Mouse (Mus musculus): ENCODE measurements at regions not wholly inside any gene's neighbourhood (a gene's known extent, or its start where the extent isn't known, plus 50 kb on each side); places are given as distances from the start of the nearest gene placed in this dataset.

- H3K9ac ChIP-seq (replicated peaks; ENCODE audit: low read depth) = no peak overlapping the region
- H3K27me3 ChIP-seq (replicated peaks; ENCODE audit: insufficient read depth, low read length) = no peaks in the 10 kb centered on the region
- H3K4me2 ChIP-seq (replicated peaks; ENCODE audit: low read depth, low read length) = no peak overlapping the region
- H3K4me3 ChIP-seq (ENCODE audit: low read depth, low read length) = no peak overlapping the region
- no peak for ATAC-seq
- H3K36me3 ChIP-seq (ENCODE audit: insufficient read depth, low read length) = no peaks in the 10 kb centered on the region
- H3K9me3 ChIP-seq (ENCODE audit: low read length) = no peaks in the 10 kb centered on the region
- no peak for TF ChIP-seq CTCF (IDR thresholded peaks at IDR 0.05)
- no peak for TF ChIP-seq EP300 (IDR thresholded peaks at IDR 0.05)
- H3K27ac ChIP-seq (ENCODE audit: low read length) = no peak overlapping the region
- no peak for DNase-seq (ENCODE audit: low spot score)
- 71% methylated on average over 2 of the region's 2 CpGs for WGBS
- H3K4me1 ChIP-seq (ENCODE audit: insufficient read depth, low read depth, low read length) = no peaks in the 10 kb centered on the region
These were observed 106.7 kb downstream of the Srek1 start for GRCm38 (mm10) chr13:103667749-103668148.

GRCm38 (mm10) chr13:103660248-103660996 is 114.0 kb downstream of the Srek1 start:
- WGBS = 32% methylated on average over 11 of the region's 11 CpGs
- no peak for DNase-seq (ENCODE audit: low spot score)
- Histone ChIP-seq H3K9ac (replicated peaks; ENCODE audit: low read depth) (no peak overlapping the region), H3K4me1 (ENCODE audit: insufficient read depth, low read depth, low read length) (no peaks in the 10 kb centered on the region), H3K4me2 (replicated peaks; ENCODE audit: low read depth, low read length) (no peak overlapping the region), H3K36me3 (ENCODE audit: insufficient read depth, low read length) (no peaks in the 10 kb centered on the region), H3K9me3 (ENCODE audit: low read length) (no peaks in the 10 kb centered on the region), H3K27ac (ENCODE audit: low read length) (no peak overlapping the region), H3K27me3 (replicated peaks; ENCODE audit: insufficient read depth, low read length) (no peaks in the 10 kb centered on the region), H3K4me3 (ENCODE audit: low read depth, low read length) (no peak overlapping the region)
- no peak for TF ChIP-seq EP300 (IDR thresholded peaks at IDR 0.05)
- TF ChIP-seq CTCF (IDR thresholded peaks at IDR 0.05) = no peak
- no peak for ATAC-seq

- no peaks in the 10 kb centered on the region for H3K4me1 ChIP-seq (ENCODE audit: insufficient read depth, low read depth, low read length)
- no peaks in the 10 kb centered on the region for H3K9me3 ChIP-seq (ENCODE audit: low read length)
- no peaks in the 10 kb centered on the region for H3K36me3 ChIP-seq (ENCODE audit: insufficient read depth, low read length)
- H3K4me2 ChIP-seq (replicated peaks; ENCODE audit: low read depth, low read length) = no peak overlapping the region
- no peak overlapping the region for H3K9ac ChIP-seq (replicated peaks; ENCODE audit: low read depth)
- no peak overlapping the region for H3K4me3 ChIP-seq (ENCODE audit: low read depth, low read length)
- DNase-seq (ENCODE audit: low spot score) (no peak), ATAC-seq (no peak)
- no peaks in the 10 kb centered on the region for H3K27me3 ChIP-seq (replicated peaks; ENCODE audit: insufficient read depth, low read length)
- TF ChIP-seq CTCF (IDR thresholded peaks at IDR 0.05) (no peak), EP300 (IDR thresholded peaks at IDR 0.05) (no peak)
- WGBS = 85% methylated on average over 2 of the region's 2 CpGs
- H3K27ac ChIP-seq (ENCODE audit: low read length) = no peak overlapping the region
These were observed 118.4 kb downstream of the Srek1 start for GRCm38 (mm10) chr13:103655966-103656365.

- Histone ChIP-seq H3K4me2 (replicated peaks; ENCODE audit: low read depth, low read length) (no peak overlapping the region), H3K27me3 (replicated peaks; ENCODE audit: insufficient read depth, low read length) (no peaks in the 10 kb centered on the region), H3K4me3 (ENCODE audit: low read depth, low read length) (no peak overlapping the region), H3K9me3 (ENCODE audit: low read length) (no peaks in the 10 kb centered on the region), H3K36me3 (ENCODE audit: insufficient read depth, low read length) (no peaks in the 10 kb centered on the region), H3K27ac (ENCODE audit: low read length) (no peak overlapping the region), H3K9ac (replicated peaks; ENCODE audit: low read depth) (no peak overlapping the region), H3K4me1 (ENCODE audit: insufficient read depth, low read depth, low read length) (no peaks in the 10 kb centered on the region)
- TF ChIP-seq EP300 (IDR thresholded peaks at IDR 0.05) = no peak
- no peak for TF ChIP-seq CTCF (IDR thresholded peaks at IDR 0.05)
- 72% methylated on average over 4 of the region's 4 CpGs for WGBS
- ATAC-seq (no peak), DNase-seq (ENCODE audit: low spot score) (no peak)
These were observed 121.2 kb downstream of the Srek1 start for GRCm38 (mm10) chr13:103653216-103653615.

- no peak overlapping the region for H3K4me2 ChIP-seq (replicated peaks; ENCODE audit: low read depth, low read length)
- no peak for DNase-seq (ENCODE audit: low spot score)
- H3K4me3 ChIP-seq (ENCODE audit: low read depth, low read length) = no peak overlapping the region
- ATAC-seq = no peak
- no peaks in the 10 kb centered on the region for H3K27me3 ChIP-seq (replicated peaks; ENCODE audit: insufficient read depth, low read length)
- no peak overlapping the region for H3K9ac ChIP-seq (replicated peaks; ENCODE audit: low read depth)
- H3K9me3 ChIP-seq (ENCODE audit: low read length) = no peaks in the 10 kb centered on the region
- no peaks in the 10 kb centered on the region for H3K4me1 ChIP-seq (ENCODE audit: insufficient read depth, low read depth, low read length)
- H3K27ac ChIP-seq (ENCODE audit: low read length) = no peak overlapping the region
- WGBS = 82% methylated on average over 3 of the region's 3 CpGs
- H3K36me3 ChIP-seq (ENCODE audit: insufficient read depth, low read length) = no peaks in the 10 kb centered on the region
- TF ChIP-seq EP300 (IDR thresholded peaks at IDR 0.05) (no peak), CTCF (IDR thresholded peaks at IDR 0.05) (no peak)
These were observed 125.0 kb downstream of the Srek1 start for GRCm38 (mm10) chr13:103649383-103649782.

- Histone ChIP-seq H3K27me3 (replicated peaks; ENCODE audit: insufficient read depth, low read length) (no peaks in the 10 kb centered on the region), H3K4me1 (ENCODE audit: insufficient read depth, low read depth, low read length) (no peaks in the 10 kb centered on the region), H3K9ac (replicated peaks; ENCODE audit: low read depth) (no peak overlapping the region), H3K9me3 (ENCODE audit: low read length) (no peaks in the 10 kb centered on the region), H3K4me3 (ENCODE audit: low read depth, low read length) (no peak overlapping the region), H3K36me3 (ENCODE audit: insufficient read depth, low read length) (no peaks in the 10 kb centered on the region), H3K4me2 (replicated peaks; ENCODE audit: low read depth, low read length) (no peak overlapping the region), H3K27ac (ENCODE audit: low read length) (no peak overlapping the region)
- 74% methylated on average over 4 of the region's 4 CpGs for WGBS
- ATAC-seq (no peak), DNase-seq (ENCODE audit: low spot score) (no peak)
- TF ChIP-seq CTCF (IDR thresholded peaks at IDR 0.05) = no peak
- TF ChIP-seq EP300 (IDR thresholded peaks at IDR 0.05) = no peak
These were observed 126.4 kb downstream of the Srek1 start for GRCm38 (mm10) chr13:103648016-103648415.

Measured in lung, postnatal 0 days (tissue).